Mouse (Mus musculus): ENCODE measurements around the gene Cox6b2.
"Not testable (repeated sequence)": the region's sequence is repeated elsewhere in the genome, so short reads cannot be mapped to it uniquely, and the experiment has no call there.

The Cox6b2 gene

DNA sequence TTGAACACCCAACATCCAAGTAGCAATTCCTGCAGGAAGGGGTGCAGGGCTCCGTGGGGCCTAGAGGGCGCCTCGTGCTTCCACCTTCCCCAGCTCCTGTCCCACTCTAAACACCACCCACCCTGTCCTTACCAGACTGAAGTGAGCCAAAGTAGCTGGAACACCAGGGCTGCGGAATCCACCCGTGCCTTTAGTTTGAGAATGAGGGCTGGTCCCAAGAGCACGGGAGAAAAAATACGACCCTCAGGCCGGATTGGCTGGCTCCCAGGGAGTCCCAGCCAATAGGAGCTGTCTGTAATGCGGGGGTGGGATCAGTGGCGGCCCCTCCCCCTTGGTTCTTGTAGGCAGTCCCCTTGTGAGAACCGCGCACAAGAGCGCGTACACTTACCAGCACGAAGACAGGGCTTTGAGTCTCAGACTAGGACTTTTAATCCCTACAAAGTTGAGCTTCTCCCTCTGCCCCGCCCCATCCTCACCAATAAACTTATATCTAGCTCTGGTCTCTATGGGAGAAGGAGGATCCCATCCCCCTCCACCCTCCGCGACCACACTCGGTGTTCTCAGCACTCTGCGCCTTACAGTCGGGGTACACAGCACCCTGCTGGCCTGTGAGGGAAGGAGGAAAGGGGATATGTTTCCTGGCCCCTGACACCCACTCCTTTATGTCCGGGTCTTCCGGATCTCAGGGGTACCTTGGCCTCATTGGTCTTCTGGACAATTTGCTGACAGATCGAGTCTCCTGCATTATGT, at the start of gene Cox6b2:
Gene Cox6b2, minus strand, starts transcription at position 274 of the 750 bp plus-strand sequence.
- peak; percentile 42 for DNase-seq

GRCm38 (mm10) chr7:4802247-4802646, 49.4 kb upstream of the Cox6b2 start:
- DNase-seq = no peak

- DNase-seq = no peak
Observed at GRCm38 (mm10) chr7:4795767-4796433, 43.0 kb upstream of the Cox6b2 start.

DNA sequence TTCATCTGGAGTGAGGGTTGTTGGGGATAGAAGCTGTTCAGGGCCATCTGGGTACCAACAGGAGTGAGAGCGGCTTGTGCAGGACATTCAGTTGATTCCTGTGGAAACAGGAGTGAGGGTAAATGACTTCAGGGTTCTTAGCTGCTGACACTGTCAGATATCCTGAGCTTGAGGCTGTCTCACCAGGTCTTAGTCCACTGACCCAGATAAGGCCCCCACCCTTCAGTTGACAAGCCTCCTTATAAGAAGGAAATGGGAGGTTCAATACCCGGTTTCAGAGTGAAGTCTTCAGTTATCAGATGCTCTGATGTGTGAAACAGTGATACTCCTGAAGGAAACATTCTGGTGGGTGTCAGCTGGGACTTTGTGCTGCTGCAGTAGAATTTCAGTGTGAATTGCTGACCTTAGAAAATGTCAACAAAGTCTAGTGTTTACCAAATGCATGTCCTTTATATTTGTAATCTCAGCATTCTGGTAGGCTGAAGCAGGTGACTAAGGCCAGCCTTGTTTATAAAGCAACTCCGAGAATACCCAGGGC, 41.8 kb upstream of the Cox6b2 start:
- no peak for DNase-seq

- DNase-seq = no peak
Observed at GRCm38 (mm10) chr7:4793674-4794073, 40.8 kb upstream of the Cox6b2 start.

DNA sequence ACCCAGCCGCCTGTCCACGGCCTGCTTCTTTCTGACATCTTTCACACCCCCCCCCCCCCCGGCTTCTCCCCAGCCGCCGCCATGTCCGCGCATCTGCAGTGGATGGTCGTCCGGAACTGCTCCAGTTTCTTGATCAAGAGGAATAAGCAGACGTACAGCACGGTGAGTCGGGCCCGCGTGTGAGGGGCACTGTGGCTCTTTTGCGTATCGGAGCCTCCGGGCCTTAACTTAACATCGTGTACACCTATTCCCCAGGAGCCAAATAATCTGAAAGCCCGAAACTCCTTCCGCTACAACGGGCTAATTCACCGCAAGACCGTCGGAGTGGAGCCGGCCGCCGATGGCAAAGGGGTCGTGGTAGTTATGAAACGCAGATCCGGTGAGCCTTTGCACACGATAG, 40.4 kb upstream of the Cox6b2 start:
- not testable (repeated sequence) for DNase-seq

GRCm38 (mm10) chr7:4792278-4793212, 39.7 kb upstream of the Cox6b2 start, which contains the start of gene Rpl28:
Gene Rpl28, plus strand, starts transcription at chr7:4792874.
- DNase-seq = peak; percentile 97

DNA sequence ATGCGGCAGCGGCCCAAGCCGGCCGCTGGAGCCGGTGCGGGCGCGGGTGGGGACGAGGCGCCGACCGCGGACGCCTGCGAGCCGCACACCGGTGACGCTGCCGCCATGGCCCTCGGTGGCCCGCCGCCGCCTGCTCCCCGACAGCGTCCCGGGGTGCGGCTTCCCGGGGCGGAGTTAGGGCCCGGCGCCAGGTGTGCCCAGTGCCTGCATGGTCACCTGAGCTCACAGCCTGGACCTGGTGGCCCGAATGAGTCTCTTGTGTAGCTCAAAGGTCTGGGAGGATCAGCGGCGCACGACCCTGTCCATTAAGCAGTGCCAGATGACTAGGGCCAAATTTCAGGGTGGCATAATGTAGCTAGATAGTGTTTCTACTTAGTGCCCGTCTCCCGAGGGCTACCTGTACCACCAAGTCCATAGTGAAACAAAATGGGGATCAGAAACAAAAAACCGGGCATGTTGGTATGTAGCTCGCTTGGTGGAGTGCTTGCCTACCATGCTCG, 36.6 kb upstream of the Cox6b2 start, which contains the start of gene Tmem238:
Gene Tmem238, minus strand, starts transcription at position 221 of the 500 bp plus-strand sequence.
- DNase-seq = no peak

DNA sequence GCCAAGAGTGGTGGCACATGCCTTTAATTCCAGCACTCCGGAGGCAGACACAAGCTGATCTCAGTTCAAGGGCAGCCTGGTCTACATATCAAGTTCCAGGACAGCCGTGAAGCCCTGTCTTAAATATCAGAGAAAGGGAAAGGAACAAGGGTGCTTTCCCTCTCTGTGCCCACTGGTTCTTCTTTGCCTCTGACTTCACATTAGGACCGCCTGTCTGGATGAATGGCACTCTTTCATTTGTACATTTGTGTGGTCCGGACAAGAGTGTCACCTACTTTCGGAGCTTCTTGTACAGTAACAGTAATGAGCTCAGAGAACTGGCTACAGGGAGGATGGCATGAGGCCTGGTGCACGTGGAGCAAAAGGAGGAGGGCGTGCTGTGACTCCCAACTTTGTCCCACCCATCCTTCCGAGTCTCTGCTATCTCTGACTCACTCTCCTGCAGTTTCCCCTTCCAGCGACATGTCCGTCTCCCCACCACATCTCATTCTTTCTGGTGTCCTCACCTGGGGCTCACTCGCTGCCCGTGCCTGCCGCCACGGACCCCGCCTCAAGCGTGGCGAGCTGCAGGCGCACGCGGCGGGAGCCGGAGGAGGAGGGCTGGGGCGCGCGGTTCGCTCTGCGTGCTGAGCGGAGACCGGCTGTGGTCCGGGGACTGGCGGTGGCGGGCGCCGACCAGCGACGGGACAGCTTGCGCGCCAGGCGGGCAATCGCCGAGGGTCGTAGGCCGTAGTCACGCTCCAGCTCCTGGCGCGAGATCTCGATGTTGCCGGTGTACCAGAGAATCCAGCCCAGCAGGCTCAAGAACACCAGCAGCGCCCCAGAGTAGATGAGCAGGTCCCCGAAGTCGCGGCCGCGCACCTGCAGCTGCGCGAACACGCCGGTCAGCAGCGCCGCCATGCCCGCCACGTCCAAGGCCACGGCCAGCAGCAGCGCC, 35.9 kb upstream of the Cox6b2 start:
- DNase-seq = peak; percentile 53

DNA sequence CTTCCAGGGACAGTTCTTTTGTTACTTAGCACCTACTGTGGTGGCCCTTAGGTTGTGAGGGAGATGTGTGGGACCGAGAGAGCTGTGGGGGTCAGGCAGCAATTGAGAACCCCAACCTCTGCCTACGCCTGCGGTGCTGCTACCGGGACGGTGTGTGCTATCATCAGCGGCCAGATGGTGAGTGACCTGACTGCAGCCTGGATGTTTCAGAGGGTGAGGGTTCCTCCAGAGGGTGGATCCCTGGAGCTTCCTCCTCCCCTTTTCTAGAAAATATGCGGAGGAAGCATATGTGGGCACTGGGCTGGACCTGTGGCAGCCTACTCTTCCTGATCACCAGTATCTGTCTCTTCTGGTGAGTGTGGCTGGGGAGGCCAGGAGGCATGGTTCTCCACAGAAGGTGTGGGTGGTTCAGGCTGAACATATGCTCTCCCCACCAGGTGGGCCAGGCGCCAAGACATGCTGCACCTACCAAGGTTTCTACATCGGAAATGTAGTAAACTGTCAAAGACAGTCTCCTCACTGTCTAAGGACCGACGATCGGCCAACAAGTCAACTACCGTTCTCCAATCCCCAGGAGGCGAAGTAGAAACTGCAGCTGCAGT, 30.9 kb upstream of the Cox6b2 start:
- peak; percentile 60 for DNase-seq

- DNase-seq = no peak
Observed at GRCm38 (mm10) chr7:4782759-4783158, 29.9 kb upstream of the Cox6b2 start, which contains the start of the genes Il11 and Tmem190. Gene Il11, minus strand, starts transcription at chr7:4782859. Gene Tmem190, plus strand, starts transcription at chr7:4782937.

GRCm38 (mm10) chr7:4782130-4782529, 29.2 kb upstream of the Cox6b2 start:
- DNase-seq = no peak

DNA sequence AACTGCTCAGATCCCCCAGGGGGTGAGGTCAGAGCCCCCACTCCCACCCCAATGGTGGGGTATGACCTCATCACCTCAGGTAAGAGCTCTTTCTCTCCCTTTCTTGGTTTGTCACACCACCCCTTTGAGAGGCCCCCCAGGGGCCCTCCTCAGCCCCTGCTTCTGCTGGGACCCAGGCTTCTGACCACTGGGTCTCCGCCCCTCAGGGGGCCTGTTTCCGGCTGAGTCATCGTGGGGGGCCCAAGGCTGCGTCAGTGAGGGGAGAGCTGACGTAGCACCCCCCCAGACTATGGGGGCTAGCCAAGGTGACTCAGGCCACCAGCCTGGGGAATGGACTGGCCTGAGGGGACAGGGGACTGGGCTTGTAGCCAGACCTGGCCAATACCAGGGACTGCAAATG, 27.0 kb upstream of the Cox6b2 start:
- DNase-seq = no peak

- no peak for DNase-seq
Observed at GRCm38 (mm10) chr7:4777851-4778637, 25.1 kb upstream of the Cox6b2 start.

DNA sequence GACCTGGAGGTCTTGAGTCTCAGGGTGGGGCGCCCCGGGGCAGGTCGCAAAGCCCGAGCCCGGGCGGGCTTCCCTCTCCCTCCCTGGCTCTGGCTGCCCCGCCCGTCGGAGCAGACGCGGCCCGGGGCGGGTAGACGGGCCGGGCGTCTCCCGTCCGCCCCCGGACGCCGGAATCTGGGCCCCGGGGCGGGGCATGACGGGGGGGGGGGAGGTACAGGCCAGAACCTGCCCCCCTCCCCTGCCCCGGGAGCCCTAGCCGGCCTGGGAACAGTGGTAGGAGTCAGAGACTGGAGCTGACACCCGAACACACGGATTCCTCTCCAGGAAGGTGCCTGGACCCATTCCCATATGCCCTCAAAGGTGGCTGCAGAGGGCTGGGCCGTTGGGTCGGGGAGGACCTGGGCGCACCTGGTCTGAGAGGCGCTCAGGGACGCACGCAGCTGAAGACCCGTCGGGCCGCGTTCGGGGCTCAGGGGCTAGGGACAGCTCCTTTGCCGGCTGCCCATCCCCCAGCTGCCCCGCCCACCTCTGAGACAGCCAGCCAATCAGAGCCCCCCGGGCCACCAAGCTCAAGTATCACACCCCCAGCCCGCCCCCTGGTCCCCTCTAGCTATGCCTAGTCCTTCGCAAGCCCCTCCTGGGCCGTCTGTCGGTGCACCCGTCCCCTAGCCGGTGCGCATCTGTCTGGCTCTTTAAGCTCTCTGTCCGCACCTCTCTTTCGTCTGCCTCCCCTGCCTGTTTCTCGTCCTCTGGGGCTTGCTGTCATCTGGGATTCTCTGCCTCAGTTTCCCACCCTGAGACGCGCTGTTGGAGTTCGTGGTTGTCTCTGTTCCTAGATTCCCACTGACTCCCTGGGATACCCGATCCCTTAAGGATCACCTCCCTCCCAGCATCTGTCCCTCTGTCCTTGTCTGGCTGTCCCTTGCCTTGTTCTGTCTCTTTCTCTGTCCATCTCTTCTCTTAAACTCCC, 24.3 kb upstream of the Cox6b2 start:
- no peak for DNase-seq

DNA sequence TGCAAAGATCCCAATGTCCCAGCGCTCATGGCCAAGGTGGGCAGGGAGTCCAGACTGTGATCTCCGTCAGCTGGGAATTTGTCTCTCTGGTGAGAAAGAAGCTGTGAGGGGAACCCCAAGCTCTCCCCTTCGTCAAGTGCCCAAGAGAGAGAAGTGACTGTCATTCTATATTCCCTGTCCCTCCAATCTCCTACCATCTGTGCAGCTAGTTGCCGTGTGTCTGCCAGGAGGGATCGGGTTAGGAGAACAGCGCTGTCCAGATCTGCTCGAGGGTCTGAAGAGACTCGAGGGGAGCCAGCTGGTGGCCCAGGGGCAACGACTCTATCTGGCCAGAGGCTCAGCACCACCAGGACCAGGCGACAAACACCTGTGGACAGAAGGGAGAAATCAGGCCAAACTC, 23.2 kb upstream of the Cox6b2 start:
- DNase-seq = no peak

DNA sequence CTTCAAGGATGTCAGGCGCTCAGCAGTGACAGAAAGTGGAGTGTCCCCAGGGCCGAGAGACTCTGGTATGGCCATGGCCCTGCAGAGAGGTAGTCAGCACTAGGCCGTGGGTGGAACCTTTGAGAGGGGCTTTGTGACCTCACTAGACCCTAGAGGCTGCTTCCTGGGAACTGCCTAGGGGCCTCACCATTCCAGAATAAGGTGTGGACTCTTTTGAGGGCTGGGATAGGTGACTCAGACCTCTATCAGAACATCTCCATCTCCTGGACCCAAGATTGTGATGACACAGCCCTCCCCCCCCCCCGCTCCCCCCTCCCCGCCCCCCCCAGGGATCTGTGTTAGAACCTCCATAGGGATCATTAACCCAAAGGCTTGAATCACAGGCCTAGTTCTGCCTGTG, 18.3 kb upstream of the Cox6b2 start, which contains the start of gene Fam71e2:
Gene Fam71e2, minus strand, starts transcription at position 101 of the 400 bp plus-strand sequence.
- no peak for DNase-seq

DNA sequence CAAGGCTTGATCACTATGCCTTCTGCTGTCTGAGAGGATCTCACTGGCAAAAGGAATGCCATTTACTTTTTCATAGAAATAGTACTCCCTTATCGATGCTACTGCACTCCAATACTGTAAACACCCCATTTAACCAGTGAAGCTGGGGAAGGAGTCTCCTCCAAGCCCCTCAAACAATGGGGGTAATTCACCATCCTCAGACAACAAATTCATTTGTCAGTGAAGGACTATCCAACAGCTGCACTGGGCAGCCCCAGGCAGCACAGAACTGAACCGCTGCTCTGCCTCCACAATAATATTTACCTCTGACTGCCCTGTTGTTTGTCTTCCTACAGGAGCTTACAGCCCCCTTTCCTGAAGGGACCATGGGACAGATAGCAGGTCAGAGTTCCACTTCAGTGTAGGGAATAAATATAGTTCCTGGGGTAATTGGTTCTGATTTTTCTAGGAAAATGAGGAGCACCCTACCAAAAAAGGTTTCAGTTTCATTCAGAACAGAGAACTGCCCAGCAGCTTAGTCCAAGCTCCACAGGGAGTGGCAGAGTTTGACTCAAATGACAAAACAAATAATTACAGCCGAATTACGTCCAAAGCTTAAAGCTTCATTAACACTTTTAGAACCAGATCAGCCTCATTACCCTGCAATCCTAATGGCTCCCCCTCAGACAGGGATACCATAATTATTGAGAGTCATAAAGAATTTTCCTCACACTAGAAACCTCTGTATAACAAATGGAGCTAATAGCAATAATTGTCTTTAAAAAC, 12.2 kb upstream of the Cox6b2 start:
- no peak for DNase-seq

Data from right cerebral cortex, adult 18-20 months (tissue).